Mouse (Mus musculus) heart, adult 11 months (tissue): ENCODE measurements around the gene Taar8c.

Experiments
- DNase-seq: peaks from one replicate; pipeline ENCODE4 v3.0.0; 2022

Gene Taar8c

GRCm38 (mm10) chr10:24058986-24059385 lies 42.7 kb downstream of the Taar8c start:
- no peak for DNase-seq

DNA sequence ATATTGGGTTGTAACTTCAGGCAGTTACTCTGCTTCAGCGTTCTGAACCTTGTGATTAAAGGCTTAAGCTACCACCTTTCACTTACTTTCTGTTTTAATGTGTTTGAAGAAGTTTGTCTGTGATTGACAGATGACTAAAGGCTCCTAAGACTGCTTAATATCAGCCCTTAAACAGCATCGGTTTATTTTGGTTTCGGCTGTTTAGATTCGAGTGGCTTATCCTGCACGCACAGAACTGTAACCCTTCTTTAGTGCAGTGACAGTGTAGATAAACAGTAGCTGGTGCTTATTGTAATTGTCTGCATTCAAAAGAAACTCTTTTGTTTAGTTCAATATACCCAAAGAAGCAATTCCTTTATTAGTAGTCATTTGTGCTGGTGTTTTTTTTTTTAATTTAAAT lies 49.7 kb downstream of the Taar8c start:
- DNase-seq, result no peak
